Mouse (Mus musculus) kidney, postnatal 10 days (tissue): ENCODE data around the gene Gm9945.

Experiments used
- DNase-seq: peaks from one replicate; pipeline ENCODE4 v3.0.0; 2021; ENCODE audit warnings: mixed read lengths

Gm9945 gene

GRCm38 (mm10) chr11:53463551-53464424, 16.2 kb upstream of the Gm9945 start:
- DNase-seq: peak; percentile 33

GRCm38 (mm10) chr11:53466231-53466971, 13.6 kb upstream of the Gm9945 start:
- DNase-seq: peak; percentile 89

GRCm38 (mm10) chr11:53469294-53469967, 10.5 kb upstream of the Gm9945 start:
- DNase-seq: no peak

GRCm38 (mm10) chr11:53469968-53470695, 9.8 kb upstream of the Gm9945 start, which contains the start of gene Gm9837:
Gene Gm9837 (minus strand): TSS chr11:53470479.
- peak; percentile 95 for DNase-seq

- no peak for DNase-seq
These were observed 7.3 kb upstream of the Gm9945 start for GRCm38 (mm10) chr11:53472709-53473108.

GRCm38 (mm10) chr11:53475620-53476019, 4.3 kb upstream of the Gm9945 start:
- DNase-seq: no peak

GRCm38 (mm10) chr11:53477833-53478232, 2.1 kb upstream of the Gm9945 start:
- no peak for DNase-seq

GRCm38 (mm10) chr11:53478383-53479170, 1.4 kb upstream of the Gm9945 start:
- DNase-seq: peak; percentile 45

- peak; percentile 27 for DNase-seq
These were observed 689 bp upstream of the Gm9945 start for GRCm38 (mm10) chr11:53479171-53479782.

- DNase-seq: no peak
These were observed 1.2 kb downstream of the Gm9945 start for GRCm38 (mm10) chr11:53481088-53481730.

GRCm38 (mm10) chr11:53483159-53483891, 3.4 kb downstream of the Gm9945 start:
- no peak for DNase-seq

GRCm38 (mm10) chr11:53485719-53486118, 5.8 kb downstream of the Gm9945 start:
- DNase-seq: no peak

- no peak for DNase-seq
These were observed 6.4 kb downstream of the Gm9945 start for GRCm38 (mm10) chr11:53486351-53486750.

- peak; percentile 73 for DNase-seq
These were observed 7.0 kb downstream of the Gm9945 start for GRCm38 (mm10) chr11:53486822-53487594.

- DNase-seq: no peak
These were observed 9.0 kb downstream of the Gm9945 start for GRCm38 (mm10) chr11:53489007-53489406.

GRCm38 (mm10) chr11:53489421-53489820, 9.5 kb downstream of the Gm9945 start:
- DNase-seq: no peak

GRCm38 (mm10) chr11:53491954-53492401, 12.0 kb downstream of the Gm9945 start:
- DNase-seq: no peak

- DNase-seq: no peak
These were observed 13.4 kb downstream of the Gm9945 start for GRCm38 (mm10) chr11:53493243-53493955.
